Mouse (Mus musculus) adrenal gland, adult (tissue): ENCODE data around the gene Dctn1.

Experiments
- DNase-seq, 2 experiments: peaks; one replicate each; pipeline ENCODE4 v3.0.0; 2022 to 2023; ENCODE audit warnings: low spot score in 1 of 2; ENCODE audit not compliant: inconsistent age in 2 of 2

The Dctn1 gene

GRCm38 (mm10) chr6:83215002-83215666 lies 49.4 kb downstream of the Dctn1 start:
- DNase-seq, result peak; percentile 69 to 88

DNA sequence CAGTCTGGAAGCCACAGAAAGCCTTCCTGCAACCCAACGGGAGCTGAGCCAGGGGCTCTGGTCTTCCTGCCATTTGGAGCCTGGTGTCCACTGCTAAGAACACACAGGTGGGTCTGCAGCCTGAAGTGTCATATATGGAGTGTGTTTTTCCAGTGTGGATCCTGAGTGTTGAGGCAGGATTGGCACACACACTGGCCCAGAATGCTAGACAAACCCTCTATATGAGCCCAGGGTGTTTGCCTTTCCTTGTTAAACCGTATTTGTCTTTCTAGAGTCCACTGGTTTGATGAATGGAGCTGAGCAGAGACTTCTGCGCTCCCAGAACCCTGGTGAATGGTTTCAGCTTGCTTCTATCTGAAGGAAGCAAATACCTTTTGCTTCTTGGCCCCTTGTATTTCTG lies 54.1 kb downstream of the Dctn1 start, which contains the start of gene Slc4a5:
Gene Slc4a5, plus strand, starts transcription at position 15 of the 400 bp plus-strand sequence.
- no peak for DNase-seq

DNA sequence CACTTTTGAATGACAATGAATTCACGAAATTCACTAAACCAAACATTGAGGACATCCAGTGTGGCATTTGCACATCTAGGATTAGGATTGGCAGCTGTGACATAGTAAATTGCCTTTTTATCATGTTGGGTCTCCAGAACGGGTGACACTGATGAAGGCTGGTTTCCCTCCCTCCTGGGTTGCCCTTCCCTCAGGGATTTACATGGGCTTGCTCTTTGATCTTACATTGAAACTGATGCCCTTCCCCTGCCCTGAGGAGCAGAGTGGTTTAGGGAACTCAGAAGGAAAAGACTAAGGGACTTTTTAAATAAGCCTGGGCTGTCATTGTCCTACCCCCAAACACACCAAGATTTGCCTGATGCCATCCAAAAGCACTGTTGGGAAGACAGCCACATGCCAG lies 65.8 kb downstream of the Dctn1 start:
- no peak for DNase-seq

GRCm38 (mm10) chr6:83233306-83233705 lies 67.6 kb downstream of the Dctn1 start:
- no peak for DNase-seq

DNA sequence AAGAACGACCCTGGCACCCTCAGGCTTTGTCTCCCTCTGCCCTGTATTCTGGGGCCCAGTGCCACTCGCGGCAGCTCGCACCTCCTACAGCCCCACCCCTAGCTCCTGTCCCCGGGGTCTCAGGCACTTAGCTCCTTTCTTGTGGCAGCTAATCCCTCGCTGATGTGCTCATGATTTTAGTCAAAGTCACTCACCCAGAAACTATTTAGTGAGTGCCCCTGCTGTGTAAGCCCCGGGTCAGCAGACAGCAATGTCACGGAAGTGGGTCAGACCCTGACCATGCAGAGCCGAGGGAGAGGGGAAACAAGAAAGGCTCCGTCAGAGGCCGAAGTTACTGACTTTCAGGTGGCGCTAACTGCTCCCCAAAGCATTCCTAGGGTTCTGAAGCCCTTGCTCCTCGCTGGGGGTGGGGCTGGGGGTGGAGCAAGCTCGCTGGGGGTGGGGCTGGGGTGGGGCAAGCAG lies 68.6 kb downstream of the Dctn1 start:
- DNase-seq, result peak in 1 of 2 experiments; percentile 28

DNA sequence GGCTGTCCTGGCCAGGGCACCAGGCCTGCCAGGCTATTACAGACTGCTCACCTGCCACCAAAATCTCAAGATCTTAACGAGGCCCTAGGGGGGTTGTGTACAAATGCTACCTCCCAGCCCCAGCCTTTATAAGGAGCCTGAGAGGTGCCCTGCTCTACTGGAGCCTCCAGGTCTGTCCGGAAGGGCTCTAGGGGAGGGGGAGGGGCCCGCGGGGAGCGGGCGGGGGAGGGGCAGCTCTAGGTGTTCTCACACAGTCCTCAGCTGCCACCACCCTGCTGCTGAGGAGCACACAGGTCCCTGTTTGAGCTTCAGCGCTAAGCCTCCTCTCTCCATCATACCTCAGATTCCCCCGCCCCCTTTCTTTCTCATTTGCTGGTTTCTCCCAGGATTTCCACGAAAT lies 71.4 kb downstream of the Dctn1 start:
- no peak for DNase-seq

GRCm38 (mm10) chr6:83244422-83245061 lies 78.8 kb downstream of the Dctn1 start:
- DNase-seq, result no peak

GRCm38 (mm10) chr6:83245134-83245533 lies 79.4 kb downstream of the Dctn1 start:
- DNase-seq, result peak; percentile 83 to 94

- DNase-seq, result no peak
Observed at GRCm38 (mm10) chr6:83245997-83246396, 80.3 kb downstream of the Dctn1 start.

DNA sequence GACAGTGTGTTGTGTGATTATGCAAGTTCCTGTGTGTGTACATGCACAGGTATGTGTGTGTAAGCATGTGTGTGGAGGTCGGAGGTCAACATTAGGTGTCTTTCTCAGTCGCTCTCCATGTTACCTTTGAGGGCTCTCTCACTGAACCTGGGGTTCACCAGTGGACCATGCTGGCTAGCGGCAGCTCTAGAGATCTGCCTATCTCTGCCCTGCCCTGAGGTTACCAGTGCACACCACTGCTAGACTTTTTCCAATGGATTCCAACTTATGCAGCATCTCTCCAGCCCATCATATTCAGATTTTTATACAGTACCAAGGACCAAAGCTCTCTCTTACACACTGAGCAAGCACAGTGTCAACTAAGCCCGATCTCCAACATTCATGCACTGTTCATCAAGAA lies 81.0 kb downstream of the Dctn1 start:
- no peak for DNase-seq

DNA sequence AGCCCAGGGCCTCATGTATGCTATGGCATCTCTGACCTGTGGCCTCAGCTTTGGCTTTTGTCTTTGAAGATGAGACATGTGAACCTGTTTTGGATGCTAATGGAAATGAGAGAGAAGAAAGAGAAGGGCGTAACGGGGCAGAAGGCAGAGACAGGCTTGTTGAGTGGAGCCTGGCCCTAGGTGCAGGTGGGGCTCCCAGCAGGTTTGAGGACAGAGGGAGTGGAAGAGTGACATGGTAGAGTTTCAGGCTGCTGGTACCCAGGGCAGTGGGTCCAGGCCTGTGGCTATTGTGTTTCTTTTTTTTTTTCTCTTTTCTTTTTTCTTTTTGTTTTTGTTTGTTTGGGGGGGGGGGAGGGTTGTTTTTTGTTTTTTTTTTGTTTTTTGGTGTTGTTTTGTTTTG lies 81.4 kb downstream of the Dctn1 start:
- no peak for DNase-seq
